Mouse (Mus musculus): Measurements from ENCODE around the gene Postn. TPM values are rescaled to one million over a fixed set of nuclear protein-coding genes. Genes with fewer than 3 reads are reported as not detected.

Postn gene
- not detected for polyA plus RNA-seq (2017; shearing (Covaris generic))

GRCm38 (mm10) chr3:54360897-54361296 is at the start of gene Postn:
Gene Postn, plus strand, starts transcription at chr3:54361109.

Other genes starting within 250 kb of the Postn start
- gene Trpc4, start 205.1 kb upstream of the Postn start, polyA plus RNA-seq (2017; shearing (Covaris generic)) = 0.12 TPM